Comparison of ENCODE assay signal across 8 mouse cellular contexts in genomic region chr10:7590234-7590689, GRCm38 (mm10). TPM values are rescaled to one million over a fixed set of nuclear protein-coding genes. Genes with fewer than 3 reads are reported as not detected.
DNase-seq lines count a peak whose midpoint lies in the region; ATAC-seq and TF ChIP-seq lines count a peak whose summit lies in the region.

No protein-coding gene starts in this region.

- H3K4me3 ChIP-seq in heart, embryonic 14.5 days (ENCODE audit: control insufficient read depth in 1 of 2, insufficient read depth in 1 of 2, low read depth in 1 of 2, low read length in 2 of 2) = peak overlapping the region; percentile 60 to 63
- H3K4me3 ChIP-seq in CH12.LX (replicated peaks in 1 of 3; ENCODE audit: low read depth in 2 of 3, low read length in 2 of 3, poor library complexity in 1 of 3) = peak overlapping the region; percentile 49 to 78 (median 70)
- H3K4me3 ChIP-seq in cortical plate, adult 2 months (ENCODE audit: insufficient read depth, low read length) = peak overlapping the region; percentile 57
- peak overlapping the region; percentile 72 for H3K4me3 ChIP-seq in intestine, embryonic 15.5 days (replicated peaks)
- peak overlapping the region; percentile 69 for H3K4me3 ChIP-seq in neural tube, embryonic 13.5 days

- DNase-seq in heart, postnatal 36 days = no peak
- DNase-seq in CH12.LX (ENCODE audit: extremely low read depth) = no peak
- DNase-seq in spleen, adult 12 weeks (ENCODE audit: low spot score) = no peak
- no peak for DNase-seq in adrenal gland, postnatal 4 days (ENCODE audit: low spot score in 2 of 2)

- dilution Hi-C loops in CH12.LX (cut with MboI; ENCODE audit: extremely low pct_ligation_motif_present, extremely low pct_unique_long_range_greater_than_20kb, low sequenced_read_pairs) = no loop called here

- H3K4me2 ChIP-seq in heart, embryonic 14.5 days (ENCODE audit: low read length) = peak overlapping the region; percentile 98
- H3K4me2 ChIP-seq in CH12.LX (ENCODE audit: insufficient read depth, low read depth, poor library complexity, severe bottlenecking) = peak overlapping the region; percentile 18
- H3K4me2 ChIP-seq in intestine, embryonic 15.5 days (replicated peaks) = peak overlapping the region; percentile 100
- H3K4me2 ChIP-seq in neural tube, embryonic 13.5 days = peak overlapping the region; percentile 96

- no peak for TF ChIP-seq CTCF in CH12.LX (conservative IDR thresholded peaks at IDR 0.05 in 1 of 2, IDR thresholded peaks at IDR 0.05 in 1 of 2; ENCODE audit: low read depth in 2 of 2, low read length in 2 of 2)
- TF ChIP-seq CTCF in cortical plate, adult 2 months (IDR thresholded peaks at IDR 0.05; ENCODE audit: extremely low read depth, insufficient read depth, low read length) = no peak

- intact Hi-C loops in heart, postnatal 36 days (cut with DNase I) = no loop called here

- no peaks in the 10 kb centered on the region for H3K79me2 ChIP-seq in CH12.LX (replicated peaks; ENCODE audit: control insufficient read depth, extremely low read depth, insufficient read depth, poor library complexity, severe bottlenecking)

- ATAC-seq in heart, embryonic 14.5 days (ENCODE audit: insufficient number of reproducible peaks, insufficient read depth, low FRiP score, low read depth) = no peak; the same call in 1 of the 2 replicates
- peak; percentile 11 for ATAC-seq in intestine, embryonic 15.5 days
- ATAC-seq in neural tube, embryonic 13.5 days (ENCODE audit: low read depth) = peak; percentile 79; the same call in 1 of the 2 replicates

- TF ChIP-seq EP300 in CH12.LX (IDR thresholded peaks at IDR 0.05; ENCODE audit: low read length) = no peak

- no peaks in the 10 kb centered on the region for H3K36me3 ChIP-seq in heart, embryonic 14.5 days (ENCODE audit: control insufficient read depth, insufficient read depth, low read length)
- H3K36me3 ChIP-seq in CH12.LX (replicated peaks in 1 of 2; ENCODE audit: control insufficient read depth in 1 of 2, insufficient read depth in 1 of 2, low read length in 1 of 2) = no peaks in the 10 kb centered on the region
- H3K36me3 ChIP-seq in intestine, embryonic 15.5 days = no peaks in the 10 kb centered on the region
- no peaks in the 10 kb centered on the region for H3K36me3 ChIP-seq in neural tube, embryonic 13.5 days

- no peak overlapping the region for H3K27ac ChIP-seq in heart, embryonic 14.5 days (replicated peaks in 1 of 2; ENCODE audit: control insufficient read depth in 1 of 2, insufficient read depth in 1 of 2, low read depth in 2 of 2, low read length in 2 of 2)
- H3K27ac ChIP-seq in CH12.LX (ENCODE audit: insufficient read depth, low read depth) = no peak overlapping the region
- 0 out of 2 replicates have a peak overlapping the region, but pooled peaks have one; percentile 46 for H3K27ac ChIP-seq in cortical plate, adult 2 months (ENCODE audit: insufficient read depth, low read length)
- no peak overlapping the region for H3K27ac ChIP-seq in intestine, embryonic 15.5 days
- peak overlapping the region; percentile 87 for H3K27ac ChIP-seq in neural tube, embryonic 13.5 days (replicated peaks)

- under 1% methylated on average over 49 of the region's 54 CpGs for WGBS in heart, embryonic 14.5 days
- under 1% methylated on average over 54 of the region's 54 CpGs for WGBS in intestine, embryonic 15.5 days
- WGBS in neural tube, embryonic 13.5 days = under 1% methylated on average over 53 of the region's 54 CpGs

- no peaks in the 10 kb centered on the region for H3K9me3 ChIP-seq in heart, embryonic 14.5 days (ENCODE audit: control insufficient read depth, low read length)
- H3K9me3 ChIP-seq in CH12.LX (replicated peaks; ENCODE audit: low read length) = peaks cover 3% of the 10 kb centered on the region
- no peaks in the 10 kb centered on the region for H3K9me3 ChIP-seq in intestine, embryonic 15.5 days
- no peaks in the 10 kb centered on the region for H3K9me3 ChIP-seq in neural tube, embryonic 13.5 days

- H3K27me3 ChIP-seq in heart, embryonic 14.5 days (ENCODE audit: control insufficient read depth, insufficient read depth, low read length) = peaks cover 10% of the 10 kb centered on the region
- H3K27me3 ChIP-seq in CH12.LX (replicated peaks) = peaks cover 3% of the 10 kb centered on the region
- peaks cover 6% of the 10 kb centered on the region; the same call in 1 of the 2 replicates for H3K27me3 ChIP-seq in intestine, embryonic 15.5 days (replicated peaks)
- H3K27me3 ChIP-seq in neural tube, embryonic 13.5 days = peaks cover 9% of the 10 kb centered on the region; the same call in 1 of the 2 replicates

- in situ Hi-C loops in CH12.LX (cut with MboI; ENCODE audit: low pct_ligation_motif_present, low pct_unique_long_range_greater_than_20kb, low sequenced_read_pairs) = no loop called here

- peak overlapping the region; percentile 55 for H3K9ac ChIP-seq in heart, embryonic 14.5 days (ENCODE audit: low read length)
- peak overlapping the region; percentile 58; the same call in 1 of the 2 replicates for H3K9ac ChIP-seq in CH12.LX (ENCODE audit: insufficient read depth, low read depth)
- peak overlapping the region; percentile 54 for H3K9ac ChIP-seq in intestine, embryonic 15.5 days
- H3K9ac ChIP-seq in neural tube, embryonic 13.5 days = peak overlapping the region; percentile 82

- no peak for TF ChIP-seq POLR2A in CH12.LX (IDR thresholded peaks at IDR 0.05; ENCODE audit: low read depth, low read length)
- TF ChIP-seq POLR2A in cortical plate, adult 2 months (IDR thresholded peaks at IDR 0.05; ENCODE audit: extremely low read depth, insufficient read depth, low read length) = no peak

- H3K4me1 ChIP-seq in heart, embryonic 14.5 days (ENCODE audit: control insufficient read depth in 2 of 2, insufficient read depth in 2 of 2, low read length in 2 of 2) = peaks cover 0 to 8% of the 10 kb centered on the region in 2 experiments; a peak in 3 of 4 replicates
- H3K4me1 ChIP-seq in CH12.LX (ENCODE audit: control insufficient read depth in 1 of 2, insufficient read depth in 2 of 2) = peaks cover 2 to 16% of the 10 kb centered on the region in 2 experiments; a peak in 3 of 4 replicates
- H3K4me1 ChIP-seq in cortical plate, adult 2 months (ENCODE audit: control insufficient read depth, insufficient read depth, low read length) = peaks cover 1% of the 10 kb centered on the region
- H3K4me1 ChIP-seq in intestine, embryonic 15.5 days (replicated peaks) = peaks cover 4% of the 10 kb centered on the region; the same call in 1 of the 2 replicates
- peaks cover 26% of the 10 kb centered on the region for H3K4me1 ChIP-seq in neural tube, embryonic 13.5 days (replicated peaks)

- no peak for TF ChIP-seq RAD21 in CH12.LX (IDR thresholded peaks at IDR 0.05; ENCODE audit: low read depth, low read length)

TF ChIP-seq in CH12.LX, 34 proteins besides CTCF, POLR2A, EP300 and RAD21:
- TF ChIP-seq MEF2A (IDR thresholded peaks at IDR 0.05; ENCODE audit: borderline replicate concordance, low read depth, low read length) = no peak
- TF ChIP-seq POLR2AphosphoS2 (IDR thresholded peaks at IDR 0.05; ENCODE audit: low read depth, low read length) = no peak
- TF ChIP-seq MYC (IDR thresholded peaks at IDR 0.05; ENCODE audit: low read depth, low read length) = no peak
- no peak for TF ChIP-seq TCF12 (IDR thresholded peaks at IDR 0.05; ENCODE audit: low read depth, low read length)
- no peak for TF ChIP-seq UBTF (IDR thresholded peaks at IDR 0.05; ENCODE audit: low read depth, low read length)
- TF ChIP-seq SIN3A (IDR thresholded peaks at IDR 0.05; ENCODE audit: low read length) = no peak
- no peak for TF ChIP-seq MXI1 (IDR thresholded peaks at IDR 0.05; ENCODE audit: low read depth, low read length)
- no peak for TF ChIP-seq CHD2 (IDR thresholded peaks at IDR 0.05; ENCODE audit: low read length)
- no peak for TF ChIP-seq CHD1 (IDR thresholded peaks at IDR 0.05; ENCODE audit: low read depth, low read length)
- no peak for TF ChIP-seq ZC3H11A (IDR thresholded peaks at IDR 0.05; ENCODE audit: low read depth, low read length)
- TF ChIP-seq MAX (IDR thresholded peaks at IDR 0.05; ENCODE audit: low read length) = no peak

RNA-seq across cellular contexts. Expression of gene Lrp11, which starts 0.7 kb away (rescaled TPM):
- 1.5 and 1.9 TPM in 2 replicates for polyA plus RNA-seq in heart, embryonic 14.5 days (2014; fragmentation: Nextera tagmentation; extraction: Ambion mirVana)
- total RNA-seq in heart, postnatal 36 days (2021) = 1 to 10 TPM; 1.6 to 2.4 TPM
- total RNA-seq in CH12.LX (2012; rRNA removed) (4.7 and 5.4 TPM in 2 replicates), CH12.LX (2014; rRNA removed) (4.9 and 5.1 TPM in 2 replicates)
- 4.4 and 6.0 TPM in 2 replicates for polyA plus RNA-seq in CH12.LX (2012; ENCODE audit: insufficient read length, low read depth)
- polyA plus RNA-seq in cortical plate, adult 2 months (2012; rRNA removed) = 132 and 134 TPM in 2 replicates
- 6.8 and 6.9 TPM in 2 replicates for polyA plus RNA-seq in intestine, embryonic 15.5 days (2015; fragmentation: Nextera tagmentation; extraction: Ambion mirVana)
- polyA plus RNA-seq in neural tube, embryonic 13.5 days (2015; fragmentation: Nextera tagmentation; extraction: Ambion mirVana) = 31.1 and 31.7 TPM in 2 replicates
- 10 to 100 TPM; 20.9 to 23.9 TPM for total RNA-seq in adrenal gland, postnatal 4 days (2021)

Comparison
In these comparisons a context has a peak if more than half of its experiments do, and no peak if none do; other contexts are left out.
1. H3K27ac ChIP-seq: peak in cortical plate, adult 2 months (single experiment) and neural tube, embryonic 13.5 days (single experiment); none in heart, embryonic 14.5 days (0 of 2), CH12.LX (single experiment) and intestine, embryonic 15.5 days (single experiment).
2. H3K4me2 ChIP-seq: peak in every context shown above with its lines; median percentile 100 in intestine, embryonic 15.5 days; 98 in heart, embryonic 14.5 days; 96 in neural tube, embryonic 13.5 days; 18 in CH12.LX.
3. Peak in every context shown above with its lines, with median percentiles within 50 percentile points of each other: H3K4me3 ChIP-seq and H3K9ac ChIP-seq.